Mouse (Mus musculus) heart, adult 2 months (tissue): ENCODE data around the gene Pelo. TPM values are rescaled to one million over a fixed set of nuclear protein-coding genes. Genes with fewer than 3 reads are reported as not detected.

Source experiments
- DNase-seq, 2 experiments: peaks; one replicate each; pipeline ENCODE4 v3.0.0; 2021
- H3K27ac ChIP-seq: fragments of 200-600 bp; 2 replicates; pipeline ENCODE4 v1.8.1; 2022
- H3K27me3 ChIP-seq: fragments of 200-500 bp; 2 replicates; pipeline ENCODE4 v1.6.1; 2012; ENCODE audit warnings: mild to moderate bottlenecking, low read length, inconsistent platforms, mixed read lengths; ENCODE audit not compliant: control insufficient read depth, insufficient read depth
- H3K36me3 ChIP-seq: fragments of 200-500 bp; 2 replicates; pipeline ENCODE4 v1.6.1; 2012; ENCODE audit warnings: low read length, inconsistent platforms; ENCODE audit not compliant: control insufficient read depth, insufficient read depth
- H3K4me1 ChIP-seq: fragments of 200-500 bp; 2 replicates; pipeline ENCODE4 v1.6.1; 2011; ENCODE audit warnings: low read length; ENCODE audit not compliant: control insufficient read depth, insufficient read depth
- H3K4me3 ChIP-seq: fragments of 200-600 bp; 2 replicates; pipeline ENCODE4 v1.8.1; 2022
- H3K79me2 ChIP-seq: fragments of 200-500 bp; replicated peaks from 2 replicates; pipeline ENCODE4 v1.6.1; 2012; ENCODE audit warnings: mild to moderate bottlenecking, inconsistent platforms, low read length, moderate library complexity, mixed read lengths; ENCODE audit not compliant: control insufficient read depth, insufficient read depth
- H3K9ac ChIP-seq: fragments of 200-500 bp; 2 replicates; pipeline ENCODE4 v1.6.1; 2012; ENCODE audit warnings: low read depth, mild to moderate bottlenecking, control low read depth, inconsistent platforms, low read length, mixed read lengths
- CTCF ChIP-seq: fragments of 200-600 bp; IDR thresholded peaks from 2 replicates; pipeline ENCODE4 v1.8.1; 2022; ENCODE audit warnings: antibody characterized with exemption, mild to moderate bottlenecking, moderate library complexity
- EP300 ChIP-seq: fragments of 200-500 bp; IDR thresholded peaks from 2 replicates; pipeline ENCODE4 v1.6.1; 2011; ENCODE audit warnings: low read depth, low read length, control low read depth; ENCODE audit not compliant: insufficient read depth
- POLR2A ChIP-seq: fragments of 200-500 bp; IDR thresholded peaks from 2 replicates; pipeline ENCODE4 v1.6.1; 2011; ENCODE audit warnings: mild to moderate bottlenecking, low read depth, low read length, control low read depth; ENCODE audit not compliant: insufficient read depth
- WGBS: fragments of 180-500 bp; shearing (Covaris S2); methylation state at CpG from one replicate; pipeline ENCODE4 v1.1.7; 2018; 5-methylcytosine and 5-hydroxymethylcytosine counted together
- intact Hi-C: fragments of 180-260 bp; cut with DNase I; formaldehyde crosslinking; loops from one replicate; pipeline ENCODE4 v1.15.1; 2025
- polyA plus RNA-seq: library from polyadenylated mRNA; depleted of rRNA; stranded (reverse); fragments of >200 nt; gene quantifications from 2 replicates; pipeline ENCODE4 v1.2.3, GENCODE M21; 2012
- total RNA-seq, 2 experiments: library from RNA; stranded (reverse); gene quantifications; 2 replicates each; pipeline ENCODE4 v1.2.3; 2021

Pelo gene
- total and polyA plus RNA-seq, 3 experiments = 15.6 to 18.0 (median 16.1) TPM

DNA sequence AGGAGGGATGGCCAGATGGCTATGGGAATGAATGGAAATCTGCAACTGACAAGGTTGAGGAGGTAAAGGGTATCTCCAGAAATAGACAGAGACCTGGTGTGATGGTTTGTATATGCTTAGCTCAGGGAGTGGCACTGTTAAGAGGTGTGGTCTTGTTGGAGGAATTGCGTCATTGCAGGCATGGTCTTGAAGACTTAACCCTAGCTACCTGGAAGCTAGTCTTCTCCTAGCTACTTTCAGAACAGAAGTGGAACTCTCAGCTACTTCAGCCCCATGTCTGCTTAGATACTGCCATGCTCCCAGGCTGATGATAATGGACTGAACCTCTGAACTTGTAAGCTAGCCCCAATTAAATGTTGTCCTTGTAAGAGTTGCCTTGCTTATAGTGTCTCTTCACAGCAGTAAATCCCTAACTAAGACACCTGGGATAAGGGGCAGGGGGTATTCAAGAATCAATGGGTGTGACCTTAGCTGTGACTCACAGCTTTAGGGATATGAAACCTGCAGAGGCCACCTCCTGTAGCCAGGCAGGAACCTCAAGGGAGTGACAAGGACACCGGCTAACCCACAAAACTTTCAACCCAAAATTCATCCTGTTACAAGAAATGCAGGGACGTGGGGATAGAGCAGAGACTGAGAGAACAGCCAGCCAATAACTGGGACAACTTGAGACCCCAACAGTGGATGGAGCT is 27.1 kb upstream of the Pelo start:
- H3K36me3 ChIP-seq = no peaks in the 10 kb centered on the region
- no peak for TF ChIP-seq CTCF
- no peak for TF ChIP-seq POLR2A
- no peak for TF ChIP-seq EP300
- H3K27me3 ChIP-seq = no peaks in the 10 kb centered on the region
- 84% methylated on average over 3 of the region's 3 CpGs for WGBS
- no peak overlapping the region for H3K9ac ChIP-seq
- intact Hi-C loops = loop anchor here (1.0 kb wide), 1 partner anchor 8 kb away; no protein-coding TSS in a partner anchor
- peak overlapping the region; percentile 20; the same call in 1 of the 2 replicates for H3K27ac ChIP-seq
- no peak overlapping the region for H3K4me3 ChIP-seq
- no peak for DNase-seq
- no peaks in the 10 kb centered on the region for H3K79me2 ChIP-seq
- peaks cover 1% of the 10 kb centered on the region; the same call in 1 of the 2 replicates for H3K4me1 ChIP-seq

- Histone ChIP-seq H3K27ac (no peak overlapping the region; the same call in 1 of the 2 replicates), H3K4me3 (no peak overlapping the region), H3K36me3 (peaks cover 5% of the 10 kb centered on the region; the same call in 1 of the 2 replicates), H3K79me2 (no peaks in the 10 kb centered on the region), H3K27me3 (no peaks in the 10 kb centered on the region), H3K9ac (no peak overlapping the region), H3K4me1 (peaks cover 10% of the 10 kb centered on the region)
- no peak for DNase-seq
- WGBS = 88% methylated on average over 4 of the region's 4 CpGs
- TF ChIP-seq CTCF = no peak
- no peak for TF ChIP-seq POLR2A
- TF ChIP-seq EP300 = no peak
- intact Hi-C loops = loop anchor here (1.0 kb wide), 1 partner anchor 8 kb away; no protein-coding TSS in a partner anchor
Measured at GRCm38 (mm10) chr13:115109628-115110027, 19.6 kb upstream of the Pelo start.

DNA sequence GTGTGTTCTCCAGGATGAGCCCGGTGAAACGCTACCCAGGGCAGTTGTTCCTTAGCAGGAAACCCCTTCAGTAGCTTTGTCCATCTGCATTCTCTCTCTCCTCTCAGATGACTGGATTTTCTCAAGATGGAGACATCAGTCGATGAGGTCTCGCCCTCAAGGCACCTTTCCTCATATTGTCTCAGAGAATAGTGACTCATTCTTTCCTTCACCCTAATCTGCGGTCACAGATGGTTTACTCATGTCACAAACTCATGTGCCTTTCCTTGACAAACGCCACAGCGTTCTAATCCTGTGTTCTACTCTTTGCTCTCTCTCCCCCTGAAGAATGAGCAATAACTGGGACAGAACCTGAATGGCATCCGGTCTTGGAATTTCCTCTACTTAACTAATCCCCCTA is 17.4 kb upstream of the Pelo start:
- TF ChIP-seq POLR2A (no peak), CTCF (no peak), EP300 (no peak)
- intact Hi-C loops = no loop called here
- DNase-seq = no peak
- Histone ChIP-seq H3K79me2 (no peaks in the 10 kb centered on the region), H3K27ac (peak overlapping the region; percentile 82), H3K9ac (no peak overlapping the region), H3K36me3 (peaks cover 5% of the 10 kb centered on the region; the same call in 1 of the 2 replicates), H3K4me1 (peaks cover 10% of the 10 kb centered on the region), H3K27me3 (no peaks in the 10 kb centered on the region), H3K4me3 (no peak overlapping the region)
- WGBS = 47% methylated on average over 8 of the region's 8 CpGs

DNA sequence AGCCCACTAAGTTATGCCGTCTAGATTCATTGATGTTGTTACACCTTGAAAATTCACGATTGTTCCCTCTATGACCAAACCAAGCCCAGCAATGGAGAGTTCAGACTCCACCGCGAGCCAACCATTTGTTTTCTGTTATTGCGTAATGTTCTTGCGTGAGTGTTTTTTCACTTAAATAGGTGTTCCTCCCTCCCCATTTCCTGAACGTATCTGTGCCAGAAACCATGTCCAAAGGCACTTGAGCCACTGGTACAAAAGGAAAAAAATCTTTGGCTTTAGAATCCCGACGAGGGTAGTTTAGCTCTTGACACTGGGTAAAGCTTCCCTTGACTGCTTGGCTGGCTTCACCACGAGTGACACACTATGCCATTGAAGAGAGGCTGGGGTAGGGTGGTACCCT is 16.2 kb upstream of the Pelo start:
- TF ChIP-seq POLR2A (peak; percentile 41; the same call in 1 of the 2 replicates), CTCF (no peak), EP300 (peak; percentile 67; the same call in 1 of the 2 replicates)
- peak overlapping the region; percentile 82 for H3K27ac ChIP-seq
- peaks cover 10% of the 10 kb centered on the region for H3K4me1 ChIP-seq
- peak; percentile 43 to 46 for DNase-seq
- no peaks in the 10 kb centered on the region for H3K27me3 ChIP-seq
- H3K36me3 ChIP-seq = peaks cover 5% of the 10 kb centered on the region; the same call in 1 of the 2 replicates
- H3K9ac ChIP-seq = no peak overlapping the region
- H3K79me2 ChIP-seq = no peaks in the 10 kb centered on the region
- intact Hi-C loops = no loop called here
- H3K4me3 ChIP-seq = no peak overlapping the region
- 47% methylated on average over 10 of the region's 10 CpGs for WGBS

DNA sequence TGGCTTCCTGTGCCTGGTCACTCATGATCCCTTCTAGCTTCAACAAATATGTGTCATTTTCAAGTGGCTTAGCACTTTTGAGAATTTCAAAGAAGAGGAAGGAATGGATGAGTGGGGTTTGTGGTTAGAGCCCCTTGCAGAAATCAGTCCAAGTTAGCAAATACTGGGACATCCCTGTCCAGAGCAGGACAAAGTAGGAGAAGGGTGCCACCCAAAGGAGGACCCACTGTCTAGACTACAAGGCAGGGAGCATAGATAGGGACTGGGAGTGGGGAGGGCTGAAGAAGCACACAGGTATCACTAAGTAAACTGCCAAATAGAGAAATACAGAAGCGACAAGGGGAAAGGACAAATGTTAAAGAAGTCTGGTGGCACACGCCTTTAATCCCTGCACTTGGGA is 12.8 kb upstream of the Pelo start:
- Histone ChIP-seq H3K27me3 (no peaks in the 10 kb centered on the region), H3K4me1 (peaks cover 9% of the 10 kb centered on the region), H3K27ac (peak overlapping the region; percentile 31; the same call in 1 of the 2 replicates), H3K36me3 (peaks cover 14% of the 10 kb centered on the region), H3K9ac (no peak overlapping the region), H3K4me3 (no peak overlapping the region), H3K79me2 (peaks cover 2% of the 10 kb centered on the region; the same call in 1 of the 2 replicates)
- peak; percentile 22; the same call in 1 of the 2 replicates for TF ChIP-seq CTCF
- no peak for TF ChIP-seq POLR2A
- WGBS = 100% methylated on average over 2 of the region's 2 CpGs
- intact Hi-C loops = loop anchor here (2.0 to 5.0 kb wide), 3 partner anchors 16 to 115 kb away; no protein-coding TSS in a partner anchor
- DNase-seq = no peak
